Mouse (Mus musculus): ENCODE data around the gene Ppp4r3b. TPM values are rescaled to one million over a fixed set of nuclear protein-coding genes. Genes with fewer than 3 reads are reported as not detected.

The Ppp4r3b gene
- polyA plus RNA-seq, 1 experiment from 2014 or later, result 112 TPM

- WGBS, result 94% methylated on average over 3 of the region's 3 CpGs
Observed at GRCm38 (mm10) chr11:29238551-29238950, 65.9 kb downstream of the Ppp4r3b start.

GRCm38 (mm10) chr11:29239353-29239752 is 66.7 kb downstream of the Ppp4r3b start:
- Histone ChIP-seq H3K4me3 (no peak overlapping the region), H3K4me1 (no peaks in the 10 kb centered on the region), H3K9me3 (no peaks in the 10 kb centered on the region), H3K27me3 (no peaks in the 10 kb centered on the region), H3K36me3 (peaks cover 24% of the 10 kb centered on the region), H3K9ac (no peak overlapping the region), H3K27ac (no peak overlapping the region), H3K4me2 (replicated peaks) (no peak overlapping the region)
- no peak for ATAC-seq (ENCODE audit: insufficient number of reproducible peaks, insufficient read depth, low FRiP score, low TSS enrichment)
- 100% methylated on average over 1 of the region's 1 CpGs for WGBS

More at GRCm38 (mm10) chr11:29238551-29238950, 65.9 kb downstream of the Ppp4r3b start:
- ATAC-seq (ENCODE audit: insufficient number of reproducible peaks, insufficient read depth, low FRiP score, low TSS enrichment), result no peak
- no peaks in the 10 kb centered on the region for H3K9me3 ChIP-seq
- H3K9ac ChIP-seq, result no peak overlapping the region
- no peaks in the 10 kb centered on the region for H3K27me3 ChIP-seq
- H3K36me3 ChIP-seq, result peaks cover 20% of the 10 kb centered on the region
- no peak overlapping the region for H3K4me2 ChIP-seq (replicated peaks)
- no peak overlapping the region for H3K4me3 ChIP-seq
- H3K4me1 ChIP-seq, result no peaks in the 10 kb centered on the region
- H3K27ac ChIP-seq, result no peak overlapping the region

DNA sequence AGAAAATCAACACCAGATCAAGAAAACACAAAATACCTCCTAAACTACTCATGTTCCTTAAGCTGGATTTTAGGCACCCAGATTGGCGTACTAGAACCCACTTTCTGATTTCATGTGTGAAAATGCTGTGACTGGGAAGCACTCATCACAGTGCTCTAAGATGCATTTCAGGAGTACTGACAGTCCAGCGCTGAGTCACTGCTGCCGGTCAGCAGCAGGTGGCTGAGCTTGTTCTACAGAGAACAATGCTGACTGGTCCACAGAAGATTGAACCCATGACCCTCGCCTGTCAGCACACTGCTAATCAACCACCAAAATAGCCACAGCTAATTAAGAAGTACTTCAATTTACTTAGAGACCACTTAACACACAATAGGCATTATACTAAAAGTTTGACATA is 69.3 kb downstream of the Ppp4r3b start:
- Histone ChIP-seq H3K36me3 (peaks cover 24% of the 10 kb centered on the region), H3K27ac (no peak overlapping the region), H3K9ac (no peak overlapping the region), H3K4me2 (replicated peaks) (no peak overlapping the region), H3K4me1 (peaks cover 11% of the 10 kb centered on the region), H3K4me3 (no peak overlapping the region), H3K9me3 (no peaks in the 10 kb centered on the region), H3K27me3 (no peaks in the 10 kb centered on the region)
- ATAC-seq (ENCODE audit: insufficient number of reproducible peaks, insufficient read depth, low FRiP score, low TSS enrichment), result no peak
- 77% methylated on average over 4 of the region's 4 CpGs for WGBS

DNA sequence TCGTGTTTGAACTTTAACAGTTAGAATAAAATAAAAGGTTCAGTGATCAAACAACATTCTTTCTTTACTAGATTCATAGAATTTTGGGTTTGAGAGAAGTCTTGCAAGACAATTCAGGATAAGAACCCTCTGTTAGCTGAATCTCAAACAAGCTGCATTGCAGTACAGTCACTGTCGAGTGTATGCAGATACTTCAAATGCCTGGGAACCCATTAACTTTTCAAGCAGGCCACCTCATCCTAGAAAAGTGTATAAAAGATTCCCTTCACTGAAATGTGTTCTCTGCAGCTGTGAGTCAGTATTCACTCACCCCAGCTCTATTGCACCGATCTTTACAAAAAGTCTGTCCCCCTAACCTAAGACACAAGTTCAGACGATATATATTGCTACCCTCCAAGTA is 73.3 kb downstream of the Ppp4r3b start:
- WGBS, result 75% methylated on average over 4 of the region's 4 CpGs
- Histone ChIP-seq H3K27ac (no peak overlapping the region), H3K9ac (no peak overlapping the region), H3K4me2 (replicated peaks) (peak overlapping the region; percentile 61), H3K4me3 (peak overlapping the region; percentile 85), H3K4me1 (peaks cover 11% of the 10 kb centered on the region), H3K9me3 (no peaks in the 10 kb centered on the region), H3K27me3 (no peaks in the 10 kb centered on the region), H3K36me3 (peaks cover 21% of the 10 kb centered on the region)
- no peak for ATAC-seq (ENCODE audit: insufficient number of reproducible peaks, insufficient read depth, low FRiP score, low TSS enrichment)

DNA sequence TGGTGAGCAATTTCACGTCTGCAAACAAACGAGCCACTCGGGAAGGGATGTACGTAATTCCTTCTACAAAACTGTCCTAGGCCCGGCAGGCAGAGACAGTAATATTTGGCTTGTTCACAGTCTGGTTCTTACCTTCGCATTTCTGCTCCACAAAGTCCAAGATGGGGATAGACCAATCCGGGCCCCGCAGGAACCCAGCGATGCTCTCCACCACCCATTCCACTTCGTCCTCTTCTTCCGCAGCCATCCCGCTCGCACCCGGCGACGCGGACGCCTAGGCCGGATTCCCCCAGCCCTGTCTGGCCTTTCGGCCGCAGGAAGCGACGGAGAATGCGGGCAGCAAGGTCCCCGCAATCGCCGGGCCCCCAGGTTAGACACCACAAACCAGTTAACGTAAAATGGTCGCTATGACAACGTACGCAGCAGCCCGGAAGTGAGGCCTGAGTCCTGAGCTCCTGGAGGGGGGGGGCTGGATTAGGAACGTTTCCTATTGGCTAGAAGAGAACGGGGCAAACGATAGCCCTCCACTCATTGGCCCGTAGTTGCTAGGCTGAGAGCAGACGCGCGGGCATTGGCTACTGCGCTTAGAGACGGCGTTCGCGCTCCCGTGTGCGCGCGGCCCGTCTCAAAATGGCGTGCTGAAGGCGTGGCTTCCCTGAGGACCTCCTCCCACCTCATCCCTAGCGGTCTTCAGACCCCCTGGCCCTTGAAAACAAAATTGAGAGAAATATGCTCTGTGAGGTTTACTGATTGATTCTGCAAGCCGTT is 74.4 kb downstream of the Ppp4r3b start, which contains the start of gene Cfap36:
Gene Cfap36 (minus strand): TSS at position 527 of the 768 bp plus-strand sequence.
- no peaks in the 10 kb centered on the region for H3K27me3 ChIP-seq
- under 1% methylated on average over 53 of the region's 53 CpGs for WGBS
- peak within 1 kb of the TSS; percentile 85 for H3K4me3 ChIP-seq
- H3K9ac ChIP-seq, result peak within 1 kb of the TSS; percentile 64
- peak; percentile 100 for ATAC-seq (ENCODE audit: insufficient number of reproducible peaks, insufficient read depth, low FRiP score, low TSS enrichment)
- no peaks in the 10 kb centered on the region for H3K9me3 ChIP-seq
- peak within 1 kb of the TSS; percentile 61 for H3K4me2 ChIP-seq (replicated peaks)
- H3K4me1 ChIP-seq, result peaks cover 11% of the 10 kb centered on the region
- peaks cover 15% of the 10 kb centered on the region for H3K36me3 ChIP-seq
- H3K27ac ChIP-seq, result peak within 1 kb of the TSS; percentile 76

- peak; percentile 38; the same call in 1 of the 2 replicates for ATAC-seq (ENCODE audit: insufficient number of reproducible peaks, insufficient read depth, low FRiP score, low TSS enrichment)
- peaks cover 9% of the 10 kb centered on the region for H3K36me3 ChIP-seq
- H3K4me2 ChIP-seq (replicated peaks), result peak overlapping the region; percentile 43
- H3K9ac ChIP-seq, result no peak overlapping the region
- peak overlapping the region; percentile 85 for H3K4me3 ChIP-seq
- no peaks in the 10 kb centered on the region for H3K9me3 ChIP-seq
- H3K27me3 ChIP-seq, result no peaks in the 10 kb centered on the region
- WGBS, result 100% methylated on average over 1 of the region's 1 CpGs
- H3K4me1 ChIP-seq, result peaks cover 11% of the 10 kb centered on the region
- H3K27ac ChIP-seq, result no peak overlapping the region
Observed at GRCm38 (mm10) chr11:29247725-29248124, 75.0 kb downstream of the Ppp4r3b start.

DNA sequence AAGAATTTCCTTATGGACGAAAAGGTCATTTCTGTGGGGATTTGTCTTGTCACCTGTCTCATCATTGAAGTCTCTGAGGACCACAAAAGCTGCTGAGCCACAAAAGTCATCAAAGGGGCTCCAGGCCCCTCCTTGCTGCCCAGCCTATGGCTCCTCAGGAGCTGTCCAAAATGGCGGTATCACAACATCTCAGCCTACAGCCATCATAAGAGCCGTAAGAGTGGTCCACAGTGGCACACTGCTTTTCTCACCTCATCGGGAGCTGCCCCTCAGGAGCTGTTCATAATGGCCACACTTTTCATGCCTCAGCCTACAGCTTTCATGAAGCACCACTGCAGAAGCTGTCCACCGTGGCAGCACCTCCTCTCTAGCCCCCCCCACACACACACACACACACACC is 75.7 kb downstream of the Ppp4r3b start:
- Histone ChIP-seq H3K36me3 (peaks cover 5% of the 10 kb centered on the region; the same call in 1 of the 2 replicates), H3K27me3 (no peaks in the 10 kb centered on the region), H3K4me3 (no peak overlapping the region), H3K4me2 (replicated peaks) (no peak overlapping the region), H3K9ac (no peak overlapping the region), H3K9me3 (no peaks in the 10 kb centered on the region), H3K27ac (no peak overlapping the region), H3K4me1 (peaks cover 11% of the 10 kb centered on the region)
- 96% methylated on average over 5 of the region's 5 CpGs for WGBS
- ATAC-seq (ENCODE audit: insufficient number of reproducible peaks, insufficient read depth, low FRiP score, low TSS enrichment), result no peak

DNA sequence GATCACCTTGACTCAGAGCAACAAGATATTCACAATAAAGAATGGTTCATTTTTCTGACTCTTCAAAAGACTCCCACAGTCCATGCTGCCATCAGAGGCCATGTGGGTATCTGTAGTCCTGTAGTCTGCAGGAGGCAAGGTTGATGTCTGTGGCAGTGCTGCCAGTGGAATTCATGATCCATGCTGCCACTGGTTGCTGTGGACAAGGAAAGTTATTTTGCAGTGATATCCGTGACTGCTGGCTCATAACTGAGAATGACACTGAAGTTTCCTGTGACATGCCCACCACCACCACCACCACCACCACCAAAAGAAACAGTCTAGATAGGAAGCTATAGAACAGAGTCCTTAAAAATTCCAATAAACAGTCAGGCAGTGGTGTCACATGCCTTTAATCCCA is 82.0 kb downstream of the Ppp4r3b start:
- ATAC-seq (ENCODE audit: insufficient number of reproducible peaks, insufficient read depth, low FRiP score, low TSS enrichment), result no peak
- H3K4me2 ChIP-seq (replicated peaks), result no peak overlapping the region

GRCm38 (mm10) chr11:29267824-29268223 is 95.1 kb downstream of the Ppp4r3b start:
- H3K27me3 ChIP-seq, result no peaks in the 10 kb centered on the region
- 27% methylated on average over 3 of the region's 3 CpGs for WGBS
- no peak for ATAC-seq (ENCODE audit: insufficient number of reproducible peaks, insufficient read depth, low FRiP score, low TSS enrichment)

More for the DNA sequence above, 82.0 kb downstream of the Ppp4r3b start:
- Histone ChIP-seq H3K9me3 (no peaks in the 10 kb centered on the region), H3K27me3 (no peaks in the 10 kb centered on the region), H3K27ac (no peak overlapping the region), H3K9ac (no peak overlapping the region), H3K4me3 (no peak overlapping the region), H3K36me3 (no peaks in the 10 kb centered on the region), H3K4me1 (no peaks in the 10 kb centered on the region)
- WGBS, result 64% methylated on average over 1 of the region's 1 CpGs

More at GRCm38 (mm10) chr11:29267824-29268223, 95.1 kb downstream of the Ppp4r3b start:
- no peaks in the 10 kb centered on the region for H3K9me3 ChIP-seq
- no peak overlapping the region for H3K4me3 ChIP-seq
- no peak overlapping the region for H3K4me2 ChIP-seq (replicated peaks)
- H3K9ac ChIP-seq, result no peak overlapping the region
- H3K4me1 ChIP-seq, result no peaks in the 10 kb centered on the region
- no peaks in the 10 kb centered on the region for H3K36me3 ChIP-seq
- no peak overlapping the region for H3K27ac ChIP-seq

Other genes with a start within 250 kb of the Ppp4r3b start
- 42.8 and 44.3 TPM in 2 replicates for gene Pnpt1, start 42.1 kb upstream of the Ppp4r3b start, polyA plus RNA-seq (2016; fragmentation: Nextera tagmentation; extraction: Ambion mirVana)
- 62.0 and 65.2 TPM in 2 replicates for gene Cfap36, start 74.5 kb downstream of the Ppp4r3b start, polyA plus RNA-seq (2016; fragmentation: Nextera tagmentation; extraction: Ambion mirVana)
- 63.2 and 64.8 TPM in 2 replicates for gene Ccdc88a, start 200.8 kb downstream of the Ppp4r3b start, polyA plus RNA-seq (2016; fragmentation: Nextera tagmentation; extraction: Ambion mirVana)

Data from embryonic facial prominence, embryonic 12.5 days (tissue).